Mouse (Mus musculus) brain, embryonic 14.5 days (tissue): ENCODE measurements around the gene Hist1h4a. TPM values are rescaled to one million over a fixed set of nuclear protein-coding genes. Genes with fewer than 3 reads are reported as not detected.

Source experiments
- DNase-seq: peaks from one replicate; pipeline ENCODE4 v3.0.0-alpha.2; 2011; ENCODE audit warnings: low read depth
- CTCF ChIP-seq: fragments of 200-500 bp; IDR thresholded peaks from 2 replicates; pipeline ENCODE4 v1.5.1; 2012; ENCODE audit warnings: inconsistent platforms, mild to moderate bottlenecking, moderate library complexity, borderline replicate concordance; ENCODE audit not compliant: insufficient read depth, insufficient read length; ENCODE audit errors: extremely low read depth
- POLR2A ChIP-seq: fragments of 200-500 bp; IDR thresholded peaks from 2 replicates; pipeline ENCODE4 v1.6.1; 2012; ENCODE audit warnings: mild to moderate bottlenecking, inconsistent platforms, borderline replicate concordance; ENCODE audit not compliant: poor library complexity, insufficient read depth, insufficient read length, severe bottlenecking; ENCODE audit errors: extremely low read depth
- polyA plus RNA-seq: library from polyadenylated mRNA; depleted of rRNA; stranded (reverse); fragments of >200 nt; gene quantifications from 2 replicates; pipeline ENCODE4 v1.2.3, GENCODE M21; 2012

Gene Hist1h4a
- polyA plus RNA-seq, 1 experiment = 33.9 TPM

DNA sequence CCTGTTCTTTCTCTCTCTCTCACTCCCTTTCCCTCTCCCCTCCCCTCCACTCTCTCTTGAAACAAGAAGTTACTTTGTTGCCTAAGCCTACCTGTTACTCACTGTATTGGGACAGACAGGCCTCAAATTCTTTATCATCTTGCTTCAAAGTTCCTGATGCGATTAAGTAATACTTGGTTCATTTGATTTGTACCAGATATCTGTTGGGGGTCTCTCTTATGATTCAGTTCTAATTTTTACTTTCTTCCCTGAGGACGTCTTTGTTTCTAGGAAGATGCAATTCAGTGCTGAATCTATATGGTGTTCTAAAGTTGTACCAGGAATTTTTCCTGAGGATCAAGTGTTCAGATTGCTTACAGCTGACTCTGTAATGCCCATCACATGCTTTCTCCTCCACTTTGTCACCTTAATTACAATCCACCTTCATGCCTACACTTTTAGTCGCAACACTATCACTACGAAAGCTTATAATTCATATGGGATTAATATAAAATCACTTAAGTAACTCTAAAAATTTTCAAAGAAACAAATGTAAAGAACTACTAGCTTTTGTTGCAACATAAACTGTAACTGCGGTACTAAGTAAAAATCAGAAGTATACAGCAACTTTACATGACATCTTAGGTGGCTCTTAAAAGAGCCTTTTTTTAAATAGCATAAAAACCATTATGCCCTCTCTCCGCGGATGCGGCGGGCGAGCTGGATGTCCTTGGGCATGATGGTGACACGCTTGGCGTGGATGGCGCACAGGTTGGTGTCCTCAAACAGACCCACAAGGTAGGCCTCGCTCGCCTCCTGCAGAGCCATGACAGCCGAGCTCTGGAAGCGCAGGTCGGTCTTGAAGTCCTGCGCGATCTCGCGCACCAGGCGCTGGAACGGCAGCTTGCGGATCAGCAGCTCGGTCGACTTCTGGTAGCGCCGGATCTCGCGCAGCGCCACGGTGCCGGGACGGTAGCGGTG is 16.3 kb downstream of the Hist1h4a start:
- peak; percentile 28 for DNase-seq
- TF ChIP-seq CTCF (no peak), POLR2A (no peak)

DNA sequence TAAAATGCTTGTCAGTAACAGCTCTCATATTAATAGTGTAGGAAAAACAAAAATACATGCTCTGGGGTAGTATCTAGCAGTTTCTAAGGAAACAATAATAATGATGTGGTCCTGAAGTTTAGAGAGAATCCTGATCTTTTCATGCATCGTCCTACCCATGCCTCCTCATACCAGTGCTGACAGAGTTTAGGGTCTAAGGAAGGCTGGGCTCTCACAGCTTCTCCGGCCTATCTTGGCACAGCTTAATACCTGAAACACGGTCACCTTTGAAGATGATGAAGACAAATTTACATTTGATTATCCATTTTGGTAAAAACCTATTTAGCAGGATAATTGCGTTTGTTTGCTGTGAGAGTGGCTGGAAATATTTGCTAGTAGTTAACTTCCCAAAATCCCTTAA is 17.1 kb downstream of the Hist1h4a start:
- TF ChIP-seq CTCF (no peak), POLR2A (no peak)
- DNase-seq = no peak

DNA sequence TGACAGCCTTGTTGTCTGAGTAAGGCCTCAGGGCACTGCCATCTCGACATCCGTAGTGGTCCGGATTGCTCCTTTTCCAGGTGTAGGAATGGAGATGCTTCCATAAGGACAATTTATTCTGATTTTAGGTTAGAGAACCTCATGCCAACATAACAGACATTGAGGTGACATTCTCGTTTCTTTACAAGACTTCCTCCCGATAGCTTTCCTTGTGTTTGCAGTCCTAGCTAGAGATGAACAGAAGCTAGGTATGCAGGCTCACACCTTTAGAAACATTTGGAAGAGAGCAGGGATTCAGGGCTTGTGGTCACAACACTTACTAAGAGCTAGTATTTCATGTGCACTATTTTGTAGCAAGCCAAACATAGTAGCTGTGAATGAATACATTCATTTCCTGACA is 17.8 kb downstream of the Hist1h4a start:
- no peak for DNase-seq
- TF ChIP-seq POLR2A (no peak), CTCF (no peak)

DNA sequence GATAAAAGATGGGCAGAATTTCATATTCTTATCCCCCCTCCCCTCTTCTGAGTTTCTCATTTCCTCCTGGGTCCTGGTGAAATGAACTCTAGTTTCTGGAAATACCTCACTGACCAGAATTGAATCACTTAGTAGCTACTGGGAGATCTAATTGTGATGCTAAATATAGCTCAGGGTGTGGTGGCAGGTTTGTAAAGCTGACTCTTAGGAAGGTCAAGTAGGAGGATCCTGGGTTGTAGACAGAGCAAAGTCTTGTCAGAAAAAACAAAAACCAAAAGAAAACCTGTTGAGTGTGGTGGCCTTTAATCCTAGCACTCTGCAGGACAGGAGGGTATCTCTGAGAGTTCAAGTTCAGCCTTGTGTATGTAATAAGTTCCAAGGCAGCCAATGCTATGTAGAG is 19.0 kb downstream of the Hist1h4a start:
- no peak for DNase-seq

DNA sequence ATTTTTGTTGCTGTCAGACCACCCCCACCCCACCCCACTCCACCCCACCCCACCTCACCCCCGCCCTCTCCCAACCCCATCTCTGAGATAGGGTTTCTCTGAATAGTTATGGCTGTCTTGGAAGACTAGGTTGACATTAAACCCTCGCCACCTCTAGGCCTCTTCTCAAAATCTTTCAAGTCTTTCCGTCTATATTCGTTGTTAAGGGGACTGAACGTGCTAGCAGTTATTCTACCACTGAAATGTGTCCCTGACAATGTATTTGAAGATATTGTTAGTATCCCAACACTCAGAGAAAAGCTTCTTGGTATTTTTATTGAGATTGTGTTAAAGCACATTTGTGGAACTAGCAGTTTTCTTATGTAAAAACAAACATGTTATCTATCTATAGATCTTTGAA is 20.1 kb downstream of the Hist1h4a start:
- DNase-seq = no peak
- TF ChIP-seq POLR2A = no peak
- TF ChIP-seq CTCF = no peak

More for the DNA sequence above, 19.0 kb downstream of the Hist1h4a start:
- TF ChIP-seq CTCF = no peak
- TF ChIP-seq POLR2A = no peak

DNA sequence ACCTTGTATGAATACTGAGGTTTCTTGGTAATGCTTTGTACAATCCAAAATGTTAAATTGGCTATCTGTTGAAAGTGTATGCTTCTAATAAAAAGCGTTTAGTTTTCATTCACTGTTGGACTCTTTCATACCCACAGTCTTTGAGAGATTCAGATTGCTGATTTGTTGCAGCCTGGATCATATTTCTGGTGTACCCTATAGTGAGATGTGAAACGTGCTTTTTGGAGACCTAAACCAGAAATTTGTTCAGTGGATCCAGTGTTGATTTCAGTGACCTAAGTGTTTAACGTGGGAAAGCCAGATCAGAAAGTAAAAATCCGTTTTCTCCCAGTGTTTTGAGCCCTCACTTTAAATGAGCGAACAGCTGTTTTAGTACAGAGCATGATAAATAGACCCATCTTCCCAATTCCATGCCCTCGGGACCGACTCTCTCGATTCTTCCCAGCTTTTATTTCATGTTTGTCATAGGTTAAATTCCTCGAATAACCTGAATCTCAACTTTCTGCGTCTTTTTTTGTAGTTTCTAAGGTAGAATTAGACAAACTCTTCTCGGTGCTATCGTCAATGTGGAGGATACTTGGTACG is 20.7 kb downstream of the Hist1h4a start:
- no peak for DNase-seq
- TF ChIP-seq POLR2A (no peak), CTCF (no peak)

DNA sequence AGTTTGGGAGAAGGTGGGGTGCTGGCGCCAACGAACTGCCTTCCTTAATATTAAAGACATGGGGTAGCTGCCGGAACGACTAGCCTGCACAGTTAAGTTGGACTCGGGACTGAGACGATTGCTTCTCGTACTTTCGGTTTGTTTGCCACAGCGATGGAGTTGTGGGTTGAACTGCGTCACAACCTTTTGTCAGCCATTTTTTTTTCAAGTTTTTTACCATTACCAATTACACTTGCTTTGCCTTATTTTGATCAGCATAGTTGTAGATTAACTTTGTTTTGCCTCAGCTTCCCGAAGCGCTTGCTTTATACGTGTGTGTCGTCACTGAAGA is 21.1 kb downstream of the Hist1h4a start:
- TF ChIP-seq CTCF (no peak), POLR2A (no peak)
- DNase-seq = no peak

DNA sequence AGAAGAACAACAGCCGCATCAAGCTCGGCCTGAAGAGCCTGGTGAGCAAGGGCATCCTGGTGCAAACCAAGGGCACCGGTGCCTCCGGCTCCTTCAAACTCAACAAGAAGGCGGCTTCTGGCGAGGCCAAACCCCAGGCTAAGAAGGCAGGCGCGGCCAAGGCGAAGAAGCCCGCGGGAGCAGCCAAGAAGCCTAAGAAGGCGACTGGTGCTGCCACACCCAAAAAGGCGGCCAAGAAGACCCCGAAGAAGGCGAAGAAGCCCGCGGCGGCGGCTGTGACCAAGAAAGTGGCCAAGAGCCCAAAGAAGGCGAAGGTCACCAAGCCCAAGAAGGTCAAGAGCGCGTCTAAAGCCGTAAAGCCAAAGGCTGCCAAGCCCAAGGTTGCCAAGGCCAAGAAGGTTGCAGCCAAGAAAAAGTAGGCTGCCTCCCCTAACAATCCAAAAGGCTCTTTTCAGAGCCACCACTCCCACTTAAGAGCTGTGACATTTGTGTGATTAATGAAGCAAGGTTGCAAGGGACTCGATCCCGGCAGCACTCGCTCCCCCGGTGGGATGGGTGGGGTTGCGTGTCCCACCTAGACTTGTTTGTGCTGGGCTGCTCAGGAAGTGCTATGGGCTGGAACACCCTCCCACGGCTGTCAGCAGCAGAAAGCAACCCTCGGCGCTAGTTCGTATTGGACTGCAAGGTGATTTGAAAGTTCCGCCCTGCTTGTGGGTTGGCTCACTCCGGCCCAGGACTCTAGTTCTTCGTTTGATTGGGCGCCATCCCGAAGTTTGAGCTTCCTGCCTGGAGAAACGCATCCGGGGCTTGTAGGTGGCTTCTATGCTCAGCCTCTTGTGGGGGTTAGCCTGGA is 21.7 kb downstream of the Hist1h4a start:
- TF ChIP-seq POLR2A (peak; percentile 67; the same call in 1 of the 2 replicates), CTCF (no peak)

DNA sequence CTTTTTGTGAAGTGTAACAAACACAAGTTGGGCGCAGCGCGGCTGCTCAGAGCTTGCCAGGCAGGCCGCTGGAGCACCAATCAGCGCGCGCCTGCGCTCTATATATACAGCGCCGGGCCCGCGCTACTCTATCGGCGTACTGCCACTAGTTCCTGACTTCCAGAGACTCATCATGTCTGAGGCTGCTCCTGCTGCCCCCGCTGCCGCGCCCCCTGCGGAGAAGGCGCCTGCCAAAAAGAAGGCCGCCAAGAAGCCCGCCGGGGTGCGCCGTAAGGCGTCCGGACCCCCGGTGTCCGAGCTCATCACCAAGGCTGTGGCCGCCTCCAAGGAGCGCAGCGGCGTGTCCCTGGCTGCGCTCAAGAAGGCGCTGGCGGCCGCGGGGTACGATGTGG is 22.4 kb downstream of the Hist1h4a start, which contains the start of gene Hist1h1c:
Hist1h1c (plus strand) TSS at position 132 of the 392 bp plus-strand sequence.
- DNase-seq = peak; percentile 97
- TF ChIP-seq POLR2A (peak; percentile 83; the same call in 1 of the 2 replicates), CTCF (no peak)

More for the DNA sequence above, 21.7 kb downstream of the Hist1h4a start:
- peak; percentile 98 for DNase-seq

DNA sequence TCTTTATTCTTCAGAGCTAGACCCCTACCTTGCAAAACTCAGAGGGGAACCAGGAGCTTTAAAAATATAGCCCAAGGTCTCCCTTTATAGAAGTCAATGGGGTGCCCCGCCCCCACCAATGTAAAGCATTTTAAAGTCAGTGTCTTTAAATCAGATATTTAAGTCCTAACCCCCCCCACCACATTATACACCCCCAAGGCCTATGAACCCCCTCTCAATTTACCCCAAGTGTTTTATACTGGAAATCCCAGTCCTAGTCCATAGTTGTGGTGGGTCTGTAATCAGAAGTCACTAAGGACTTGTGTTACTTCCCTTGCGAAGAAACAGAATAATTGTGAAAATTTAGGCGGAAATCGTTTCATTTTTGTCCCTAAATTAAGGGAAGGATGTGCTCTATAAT is 23.0 kb downstream of the Hist1h4a start:
- no peak for DNase-seq
- TF ChIP-seq CTCF = no peak
- TF ChIP-seq POLR2A = no peak

DNA sequence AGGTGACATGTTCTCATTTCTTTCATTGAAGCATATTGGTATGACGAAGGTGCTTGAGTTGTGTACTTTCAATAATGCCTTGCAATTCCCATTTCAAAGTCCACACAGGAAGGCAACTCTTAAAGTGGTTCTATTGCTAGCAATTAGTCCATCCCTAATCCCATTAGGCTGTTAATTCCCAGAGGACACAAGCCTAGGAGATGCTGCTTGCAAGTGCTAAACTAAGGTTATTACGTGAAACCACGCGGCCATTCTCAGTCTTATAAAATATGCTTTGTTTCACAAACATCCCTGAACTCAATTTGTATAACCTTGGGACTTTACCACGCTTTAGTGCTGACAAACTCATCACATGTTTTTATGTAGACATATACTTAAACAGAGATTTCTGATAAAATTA is 23.9 kb downstream of the Hist1h4a start:
- no peak for DNase-seq
- TF ChIP-seq POLR2A (no peak), CTCF (no peak)
